19 mouse cellular contexts compared by ENCODE assay signal in genomic region chr1:92700107-92700506, GRCm38 (mm10). TPM values are rescaled to one million over a fixed set of nuclear protein-coding genes. Genes with fewer than 3 reads are reported as not detected.
DNase-seq lines count a peak whose midpoint lies in the region; ATAC-seq and TF ChIP-seq lines count a peak whose summit lies in the region.
"Had no signal": no experiment of that assay in that cellular context is flagged by ENCODE, and none has a peak within 500 bp of the region (broad histone marks: within the 10 kb centered on the region; RNA-seq: fewer than 3 reads in every experiment).

No protein-coding gene starts in this region.

- no peak overlapping the region for H3K4me3 ChIP-seq in heart, embryonic 14.5 days (ENCODE audit: control insufficient read depth in 1 of 2, insufficient read depth in 1 of 2, low read depth in 1 of 2, low read length in 2 of 2)
- H3K4me3 ChIP-seq in layer of hippocampus, adult 2 months = no peak overlapping the region
- no peak overlapping the region for H3K4me3 ChIP-seq in forebrain, embryonic 16.5 days (replicated peaks; ENCODE audit: low read length)
- H3K4me3 ChIP-seq: embryonic facial prominence, embryonic 13.5 days; heart, embryonic 12.5 days; hindbrain, embryonic 15.5 days had no signal

- 84% methylated on average over 2 of the region's 2 CpGs for WGBS in heart, embryonic 14.5 days
- 93% methylated on average over 2 of the region's 2 CpGs for whole genome bisulfite sequencing in forebrain, embryonic 16.5 days

- H3K27me3 ChIP-seq in heart, embryonic 14.5 days (ENCODE audit: control insufficient read depth, insufficient read depth, low read length) = no peaks in the 10 kb centered on the region; the same call in 1 of the 2 replicates
- H3K27me3 ChIP-seq in forebrain, embryonic 16.5 days (replicated peaks; ENCODE audit: control insufficient read depth, insufficient read depth, low read length) = no peaks in the 10 kb centered on the region
- H3K27me3 ChIP-seq: hindbrain, embryonic 15.5 days had no signal

- intact Hi-C loops in heart, postnatal 25 days (cut with DNase I) = no loop called here

- no peak for DNase-seq in heart, postnatal 25 days (ENCODE audit: low spot score)
- no peak for DNase-seq in layer of hippocampus, adult 2 months (ENCODE audit: low spot score in 2 of 2)
- no peak for DNase-seq in layer of hippocampus, adult 18-20 months (ENCODE audit: low spot score in 2 of 2)
- DNase-seq in lung, adult 18-20 months = no peak
- DNase-seq in urinary bladder, postnatal 10 days (ENCODE audit: low spot score) = no peak
- DNase-seq: adrenal gland, adult 2 months; adrenal gland, postnatal 25 days; gastrocnemius, postnatal 25 days; heart, adult 11 months; heart, postnatal 36 days; kidney, adult 2 months had no signal

- no peak overlapping the region for H3K4me2 ChIP-seq in heart, embryonic 14.5 days (ENCODE audit: low read length)
- H3K4me2 ChIP-seq in forebrain, embryonic 16.5 days (ENCODE audit: low read length) = no peak overlapping the region
- H3K4me2 ChIP-seq: hindbrain, embryonic 15.5 days had no signal

- no peaks in the 10 kb centered on the region for H3K36me3 ChIP-seq in heart, embryonic 14.5 days (ENCODE audit: control insufficient read depth, insufficient read depth, low read length)
- no peaks in the 10 kb centered on the region for H3K36me3 ChIP-seq in forebrain, embryonic 16.5 days (ENCODE audit: control insufficient read depth, insufficient read depth)
- H3K36me3 ChIP-seq: embryonic facial prominence, embryonic 13.5 days; heart, embryonic 12.5 days; hindbrain, embryonic 15.5 days had no signal

- H3K27ac ChIP-seq in heart, embryonic 14.5 days (replicated peaks in 1 of 2; ENCODE audit: control insufficient read depth in 1 of 2, insufficient read depth in 1 of 2, low read depth in 2 of 2, low read length in 2 of 2) = no peak overlapping the region
- H3K27ac ChIP-seq in layer of hippocampus, adult 2 months = peak overlapping the region; percentile 86; the same call in 1 of the 2 replicates
- peak overlapping the region; percentile 56; the same call in 1 of the 2 replicates for H3K27ac ChIP-seq in forebrain, embryonic 16.5 days (ENCODE audit: low read length)
- H3K27ac ChIP-seq: hindbrain, embryonic 15.5 days had no signal

- H3K4me1 ChIP-seq in heart, embryonic 14.5 days (ENCODE audit: control insufficient read depth in 2 of 2, insufficient read depth in 2 of 2, low read length in 2 of 2) = peaks cover 39 to 45% of the 10 kb centered on the region in 2 experiments
- H3K4me1 ChIP-seq in forebrain, embryonic 16.5 days (replicated peaks; ENCODE audit: control insufficient read depth, insufficient read depth, low read length) = peaks cover 26% of the 10 kb centered on the region

- H3K9ac ChIP-seq in heart, embryonic 14.5 days (ENCODE audit: low read length) = peak overlapping the region; percentile 23; the same call in 1 of the 2 replicates
- no peak overlapping the region for H3K9ac ChIP-seq in forebrain, embryonic 16.5 days (replicated peaks; ENCODE audit: low read depth, low read length)
- H3K9ac ChIP-seq: embryonic facial prominence, embryonic 13.5 days; heart, embryonic 12.5 days; hindbrain, embryonic 15.5 days had no signal

- no peak for TF ChIP-seq CTCF in layer of hippocampus, adult 2 months (conservative IDR thresholded peaks at IDR 0.05)

- ATAC-seq in heart, embryonic 14.5 days (ENCODE audit: insufficient number of reproducible peaks, insufficient read depth, low FRiP score, low read depth) = no peak
- no peak for ATAC-seq in forebrain, embryonic 16.5 days

- no peaks in the 10 kb centered on the region for H3K9me3 ChIP-seq in heart, embryonic 14.5 days (ENCODE audit: control insufficient read depth, low read length)
- H3K9me3 ChIP-seq in forebrain, embryonic 16.5 days (ENCODE audit: control insufficient read depth, low read length) = no peaks in the 10 kb centered on the region
- H3K9me3 ChIP-seq: embryonic facial prominence, embryonic 13.5 days; heart, embryonic 12.5 days; hindbrain, embryonic 15.5 days had no signal

RNA-seq across cellular contexts. Expression of gene Otos, which starts 51.5 kb away (rescaled TPM):
- polyA plus RNA-seq in heart, embryonic 14.5 days (2014; fragmentation: Nextera tagmentation; extraction: Ambion mirVana) = not detected in 2 replicates
- not detected for total RNA-seq in heart, postnatal 25 days (2021)
- total RNA-seq in layer of hippocampus, adult 2 months (2021) = 1 to 10 TPM in 1 of 2 experiments, under 1 TPM in 1; 0.61 to 1.2 TPM
- 1 to 10 TPM in 1 of 2 experiments, under 1 TPM in 1; 0.91 to 1.0 TPM for total RNA-seq in layer of hippocampus, adult 18-20 months (2021)
- 0.07 and 0.33 TPM in 2 replicates for polyA plus RNA-seq in forebrain, embryonic 16.5 days (2015; fragmentation: Nextera tagmentation; extraction: Ambion mirVana)
- total RNA-seq: adrenal gland, adult 2 months; adrenal gland, postnatal 25 days; ES-E14; gastrocnemius, adult 18-20 months; gastrocnemius, postnatal 25 days; heart, postnatal 36 days had no signal
- polyA plus RNA-seq: embryonic facial prominence, embryonic 13.5 days; heart, embryonic 12.5 days; intestine, embryonic 16.5 days had no signal

RNA-seq across cellular contexts. Expression of gene Cops9, which starts 58.3 kb away (rescaled TPM):
- polyA plus RNA-seq in heart, embryonic 14.5 days (2014; fragmentation: Nextera tagmentation; extraction: Ambion mirVana) = 521 and 566 TPM in 2 replicates
- total RNA-seq in heart, postnatal 25 days (2021) = 100 to 1,000 TPM; 218 to 222 TPM
- total RNA-seq in layer of hippocampus, adult 2 months (2021) = 100 to 1,000 TPM; 321 to 335 TPM
- 100 to 1,000 TPM; 321 to 334 TPM for total RNA-seq in layer of hippocampus, adult 18-20 months (2021)
- polyA plus RNA-seq in forebrain, embryonic 16.5 days (2015; fragmentation: Nextera tagmentation; extraction: Ambion mirVana) = 462 and 475 TPM in 2 replicates

Comparison
In these comparisons a context has a peak if more than half of its experiments do, and no peak if none do; other contexts are left out.
1. H3K27ac ChIP-seq: peak in layer of hippocampus, adult 2 months (single experiment) and forebrain, embryonic 16.5 days (single experiment); none in heart, embryonic 14.5 days (0 of 2).